Mouse (Mus musculus) kidney, adult 2 months (tissue): Measurements from ENCODE around the gene Drg2.

Source experiments
- CTCF ChIP-seq: fragments of 200-500 bp; conservative IDR thresholded peaks from 2 replicates; pipeline ENCODE4 v1.5.1; 2011; ENCODE audit warnings: low read depth, mild to moderate bottlenecking, control low read depth, low read length, moderate library complexity, mixed read lengths; ENCODE audit not compliant: insufficient read depth, insufficient read length
- POLR2A ChIP-seq: fragments of 200-500 bp; IDR thresholded peaks from one replicate; pipeline ENCODE4 v1.6.1; 2011; ENCODE audit warnings: low read depth, low read length, control low read depth

GRCm38 (mm10) chr11:60454745-60455087 lies 325 bp downstream of the Drg2 start:
- TF ChIP-seq CTCF, result no peak
- TF ChIP-seq POLR2A, result no peak
